Mouse (Mus musculus): ENCODE measurements around the gene Dmrtb1. TPM values are rescaled to one million over a fixed set of nuclear protein-coding genes. Genes with fewer than 3 reads are reported as not detected.

Dmrtb1 gene
- total and polyA plus RNA-seq, 3 experiments = not detected

DNA sequence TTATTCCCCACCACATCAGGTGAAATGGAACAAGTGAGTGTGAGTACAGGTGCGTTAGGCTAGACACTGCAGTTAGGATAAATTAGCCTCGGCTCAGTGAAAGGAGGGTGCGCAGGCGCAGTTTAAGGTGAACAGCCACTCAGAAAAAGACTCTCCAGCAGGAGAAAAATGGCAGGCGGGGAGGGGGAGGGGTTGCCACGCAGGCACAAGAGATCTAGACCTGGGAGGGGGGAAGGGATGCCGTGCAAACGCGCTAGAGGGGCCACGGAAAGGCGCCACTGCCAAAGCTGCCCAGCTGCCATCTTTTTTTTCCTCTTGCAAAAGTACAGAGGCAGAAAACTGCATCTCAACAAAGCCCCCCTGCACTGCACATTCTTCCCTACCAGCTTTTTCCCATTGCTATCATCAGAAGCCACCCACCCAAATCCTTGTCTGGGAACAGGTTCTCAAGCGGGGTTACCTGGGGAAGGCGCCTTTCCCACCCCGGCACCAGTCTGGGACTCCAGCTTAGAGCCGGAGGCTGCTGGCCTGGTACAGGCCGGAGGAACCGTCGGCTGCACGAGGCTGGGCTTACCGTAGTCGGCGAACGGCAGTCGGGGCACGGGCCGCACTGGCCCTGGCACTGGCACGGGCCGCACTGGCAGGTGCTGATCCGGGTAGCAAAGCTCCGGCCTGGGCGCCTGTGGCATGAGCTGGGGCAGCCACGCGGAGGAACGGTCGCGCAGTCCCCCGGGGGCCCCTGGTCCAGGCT lies 849 bp downstream of the Dmrtb1 start:
- no peak for TF ChIP-seq TBP (conservative IDR thresholded peaks at IDR 0.05; ENCODE audit: low read depth, low read length)
- TF ChIP-seq JUN (IDR thresholded peaks at IDR 0.05; ENCODE audit: insufficient read depth, low read depth, low read length) = no peak
- TF ChIP-seq PAX5 (IDR thresholded peaks at IDR 0.05; ENCODE audit: low read length) = no peak
- no peak for TF ChIP-seq MXI1 (IDR thresholded peaks at IDR 0.05; ENCODE audit: low read depth, low read length)
- no peak for TF ChIP-seq E2F4 (IDR thresholded peaks at IDR 0.05; ENCODE audit: insufficient replicate concordance, low read depth, low read length)
- TF ChIP-seq JUND (conservative IDR thresholded peaks at IDR 0.05; ENCODE audit: low read depth, low read length) = no peak
- TF ChIP-seq MEF2A (IDR thresholded peaks at IDR 0.05; ENCODE audit: borderline replicate concordance, low read depth, low read length) = no peak
- no peak for TF ChIP-seq GABPA (IDR thresholded peaks at IDR 0.05; ENCODE audit: insufficient replicate concordance, low read depth, low read length)
- TF ChIP-seq RAD21 (IDR thresholded peaks at IDR 0.05; ENCODE audit: low read depth, low read length) = no peak
- TF ChIP-seq ZNF384 (IDR thresholded peaks at IDR 0.05; ENCODE audit: low read depth, low read length) = no peak
- no peak for TF ChIP-seq TCF12 (IDR thresholded peaks at IDR 0.05; ENCODE audit: low read depth, low read length)
- no peak for TF ChIP-seq BHLHE40 (IDR thresholded peaks at IDR 0.05; ENCODE audit: low read depth, low read length)
- no peak for TF ChIP-seq MAX (IDR thresholded peaks at IDR 0.05; ENCODE audit: low read length)
- no peak for TF ChIP-seq RCOR1 (conservative IDR thresholded peaks at IDR 0.05; ENCODE audit: low read depth, low read length)
- no peak for TF ChIP-seq ZKSCAN1 (IDR thresholded peaks at IDR 0.05; ENCODE audit: borderline replicate concordance, low read depth, low read length)
- no peak for TF ChIP-seq ETS1 (conservative IDR thresholded peaks at IDR 0.05; ENCODE audit: low read depth, low read length)
- no peak for TF ChIP-seq MAFK (IDR thresholded peaks at IDR 0.05; ENCODE audit: insufficient replicate concordance, low read length)
- no peak for TF ChIP-seq CHD1 (IDR thresholded peaks at IDR 0.05; ENCODE audit: low read depth, low read length)
- H3K27me3 ChIP-seq (replicated peaks) = no peaks in the 10 kb centered on the region
- in situ Hi-C loops (cut with MboI; ENCODE audit: low pct_ligation_motif_present, low pct_unique_long_range_greater_than_20kb, low sequenced_read_pairs) = no loop called here

More for the DNA sequence above, 849 bp downstream of the Dmrtb1 start:
- no peak overlapping the region for H3K27ac ChIP-seq (ENCODE audit: insufficient read depth, low read depth)
- no peak overlapping the region for H3K4me2 ChIP-seq (ENCODE audit: insufficient read depth, low read depth, poor library complexity, severe bottlenecking)
- no peak overlapping the region for H3K4me3 ChIP-seq (replicated peaks in 1 of 3; ENCODE audit: low read depth in 2 of 3, low read length in 2 of 3, poor library complexity in 1 of 3)
- dilution Hi-C loops (cut with MboI; ENCODE audit: extremely low pct_ligation_motif_present, extremely low pct_unique_long_range_greater_than_20kb, low sequenced_read_pairs) = no loop called here
- no peak overlapping the region for H3K9ac ChIP-seq (ENCODE audit: insufficient read depth, low read depth)
- no peak for DNase-seq (ENCODE audit: extremely low read depth)
- no peaks in the 10 kb centered on the region for H3K9me3 ChIP-seq (replicated peaks; ENCODE audit: low read length)
- H3K36me3 ChIP-seq (replicated peaks in 1 of 2; ENCODE audit: control insufficient read depth in 1 of 2, insufficient read depth in 1 of 2, low read length in 1 of 2) = no peaks in the 10 kb centered on the region
- H3K4me1 ChIP-seq (ENCODE audit: control insufficient read depth in 1 of 2, insufficient read depth in 2 of 2) = peaks cover 11 to 20% of the 10 kb centered on the region in 2 experiments
- no peaks in the 10 kb centered on the region for H3K79me2 ChIP-seq (replicated peaks; ENCODE audit: control insufficient read depth, extremely low read depth, insufficient read depth, poor library complexity, severe bottlenecking)
